Mouse (Mus musculus) stomach, postnatal 0 days (tissue): ENCODE measurements around the gene Mfrp. TPM values are rescaled to one million over a fixed set of nuclear protein-coding genes. Genes with fewer than 3 reads are reported as not detected.

Experiments used
- ATAC-seq: fragments of 200-750 bp; cut with Nextera tagmentation; 2 replicates; pipeline ENCODE4 v1.8.0; 2017; ENCODE audit not compliant: low FRiP score, low TSS enrichment
- DNase-seq: peaks from one replicate; pipeline ENCODE4 v3.0.0-alpha.2; 2016; ENCODE audit warnings: low spot score
- H3K27ac ChIP-seq: fragments of 300-500 bp; sonication (generic); replicated peaks from 2 replicates; pipeline ENCODE4 v1.5.1; 2014; ENCODE audit warnings: mild to moderate bottlenecking, control low read depth
- H3K27me3 ChIP-seq: fragments of 300-500 bp; sonication (generic); 2 replicates; pipeline ENCODE4 v1.6.1; 2014; ENCODE audit warnings: low read length; ENCODE audit not compliant: control insufficient read depth, insufficient read depth
- H3K36me3 ChIP-seq: fragments of 300-500 bp; sonication (generic); 2 replicates; pipeline ENCODE4 v1.6.1; 2014; ENCODE audit warnings: low read length, mixed read lengths; ENCODE audit not compliant: control insufficient read depth, insufficient read depth
- H3K4me1 ChIP-seq: fragments of 300-500 bp; sonication (generic); replicated peaks from 2 replicates; pipeline ENCODE4 v1.6.1; 2014; ENCODE audit warnings: antibody characterized with exemption; ENCODE audit not compliant: control insufficient read depth, insufficient read depth
- H3K4me2 ChIP-seq: fragments of 300-500 bp; sonication (generic); replicated peaks from 2 replicates; pipeline ENCODE4 v1.6.1; 2014; ENCODE audit warnings: low read depth, mild to moderate bottlenecking, control low read depth, moderate library complexity
- H3K4me3 ChIP-seq: fragments of 300-500 bp; sonication (generic); 2 replicates; pipeline ENCODE4 v1.5.1; 2014; ENCODE audit warnings: low read depth, low read length, control low read depth
- H3K9ac ChIP-seq: fragments of 300-500 bp; sonication (generic); 2 replicates; pipeline ENCODE4 v1.6.1; 2014; ENCODE audit warnings: mild to moderate bottlenecking, low read length, control low read depth, mixed read lengths
- H3K9me3 ChIP-seq: fragments of 300-500 bp; sonication (generic); 2 replicates; pipeline ENCODE4 v1.6.1; 2016; ENCODE audit warnings: low read length; ENCODE audit not compliant: control insufficient read depth
- CTCF ChIP-seq: IDR thresholded peaks from 2 replicates; pipeline ENCODE4 v1.5.1; 2016; ENCODE audit warnings: antibody characterized with exemption, low read depth, mild to moderate bottlenecking, moderate library complexity
- EP300 ChIP-seq: optimal IDR thresholded peaks from 2 replicates; pipeline ENCODE3; 2016; ENCODE audit warnings: antibody characterized with exemption
- WGBS: fragments of 180-500 bp; shearing (Covaris S2); extraction: QIAGEN DNeasy Blood & Tissue Kit; methylation state at CpG from one replicate; pipeline ENCODE4 v1.1.7; 2014; 5-methylcytosine and 5-hydroxymethylcytosine counted together
- polyA plus RNA-seq: library from polyadenylated mRNA; unstranded; fragments of >200 nt; fragmentation: Nextera tagmentation; extraction: Ambion mirVana; gene quantifications from 2 replicates; pipeline ENCODE4 v1.2.1, GENCODE M21; 2015

The Mfrp gene
- polyA plus RNA-seq, 1 experiment from 2014 or later = not detected

DNA sequence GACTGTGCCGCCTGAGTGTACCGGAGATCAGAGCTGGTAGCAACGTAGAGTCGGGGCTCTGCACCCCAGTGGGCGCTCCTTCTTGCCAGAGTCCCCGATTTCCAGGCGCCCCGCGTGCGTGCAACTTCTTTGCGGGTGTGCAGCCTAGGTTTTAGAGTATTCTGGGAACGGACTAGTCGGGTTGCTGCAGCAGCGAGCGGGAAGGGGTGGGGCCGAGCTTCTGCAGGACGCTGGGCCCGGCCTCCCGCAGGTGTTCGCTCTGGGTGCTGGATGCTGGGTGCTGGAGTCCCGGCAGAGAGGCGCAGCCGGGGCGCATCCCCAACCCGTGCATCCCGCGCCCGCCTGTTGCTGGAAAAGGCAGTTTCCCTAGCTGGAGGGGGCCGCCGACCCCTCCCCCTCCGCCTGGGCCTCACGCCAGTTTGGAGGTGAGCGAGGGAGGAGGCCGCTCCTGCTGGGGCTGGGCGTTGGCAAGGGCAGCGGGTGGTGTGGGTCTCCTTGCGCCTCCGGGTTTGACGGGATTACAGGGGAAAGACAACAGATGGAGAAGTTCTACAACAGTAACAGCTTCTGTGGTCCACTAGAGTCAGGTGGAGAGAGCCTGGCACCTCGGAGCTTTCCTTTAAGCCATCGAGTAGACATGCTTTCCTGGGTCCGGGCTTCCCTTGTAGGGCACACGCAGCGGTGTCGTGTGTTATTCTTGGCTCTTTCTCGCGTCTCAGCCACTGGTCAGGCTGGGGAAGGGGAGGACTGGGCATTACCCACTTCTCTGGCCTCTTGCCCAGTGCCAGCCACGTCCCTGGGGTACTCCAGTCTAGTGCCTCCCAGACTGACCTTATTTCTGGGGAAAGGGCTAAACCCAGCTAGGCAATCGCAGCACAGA, 33.6 kb downstream of the Mfrp start:
- DNase-seq (peak; percentile 70), ATAC-seq (0 out of 2 replicates have a peak, but pooled peaks have one; percentile 12)
- Histone ChIP-seq H3K36me3 (peaks cover 1% of the 10 kb centered on the region; the same call in 1 of the 2 replicates), H3K4me3 (peak overlapping the region; percentile 65), H3K27ac (peak overlapping the region; percentile 91), H3K27me3 (no peaks in the 10 kb centered on the region), H3K4me2 (peak overlapping the region; percentile 66), H3K9me3 (no peaks in the 10 kb centered on the region), H3K4me1 (peaks cover 10% of the 10 kb centered on the region), H3K9ac (peak overlapping the region; percentile 75)
- TF ChIP-seq CTCF = no peak
- TF ChIP-seq EP300 = no peak
- WGBS = 2% methylated on average over 48 of the region's 49 CpGs

- peak overlapping the region; percentile 66 for H3K4me2 ChIP-seq
- DNase-seq (no peak), ATAC-seq (peak; percentile 23; the same call in 1 of the 2 replicates)
- 0 out of 2 replicates have a peak, but pooled peaks cover 4% of the 10 kb centered on the region for H3K4me1 ChIP-seq
- peak overlapping the region; percentile 65 for H3K4me3 ChIP-seq
- H3K9ac ChIP-seq = peak overlapping the region; percentile 75
- no peaks in the 10 kb centered on the region for H3K27me3 ChIP-seq
- 38% methylated on average over 7 of the region's 7 CpGs for WGBS
- no peak for TF ChIP-seq EP300
- no peak for TF ChIP-seq CTCF
- H3K36me3 ChIP-seq = peaks cover 2% of the 10 kb centered on the region; the same call in 1 of the 2 replicates
- H3K9me3 ChIP-seq = no peaks in the 10 kb centered on the region
- H3K27ac ChIP-seq = peak overlapping the region; percentile 91
Measured at GRCm38 (mm10) chr9:44135731-44136411, 34.3 kb downstream of the Mfrp start.

DNA sequence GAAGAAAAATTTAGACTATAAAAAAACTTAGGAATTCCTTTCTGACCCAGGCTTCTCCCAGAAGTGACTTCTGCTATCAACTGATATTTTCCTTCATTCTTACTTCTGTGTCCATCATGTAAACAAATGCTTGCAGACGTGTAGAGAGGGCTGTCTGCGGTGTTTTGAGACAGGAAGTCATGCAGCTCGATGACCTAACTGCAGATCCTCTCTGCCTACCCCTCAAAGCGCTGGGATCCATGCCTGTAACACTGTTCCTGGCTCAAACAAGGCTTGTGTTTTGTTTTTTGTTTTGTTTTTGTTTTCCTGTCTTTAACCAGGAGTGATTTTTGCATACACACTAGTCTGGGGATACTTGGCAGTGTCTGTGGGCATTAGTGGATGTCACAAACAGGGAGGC, 36.3 kb downstream of the Mfrp start:
- H3K4me1 ChIP-seq = peaks cover 4% of the 10 kb centered on the region; the same call in 1 of the 2 replicates
- DNase-seq (no peak), ATAC-seq (no peak)
- no peaks in the 10 kb centered on the region for H3K27me3 ChIP-seq
- H3K36me3 ChIP-seq = peaks cover 2% of the 10 kb centered on the region; the same call in 1 of the 2 replicates
- H3K27ac ChIP-seq = no peak overlapping the region
- H3K9ac ChIP-seq = no peak overlapping the region
- no peak overlapping the region for H3K4me3 ChIP-seq
- H3K9me3 ChIP-seq = no peaks in the 10 kb centered on the region
- no peak overlapping the region for H3K4me2 ChIP-seq
- WGBS = 56% methylated on average over 4 of the region's 4 CpGs
- no peak for TF ChIP-seq CTCF
- TF ChIP-seq EP300 = no peak

GRCm38 (mm10) chr9:44141951-44142350, 40.4 kb downstream of the Mfrp start:
- TF ChIP-seq CTCF (no peak), EP300 (no peak)
- no peaks in the 10 kb centered on the region for H3K9me3 ChIP-seq
- H3K9ac ChIP-seq = no peak overlapping the region
- ATAC-seq (no peak), DNase-seq (no peak)
- no peaks in the 10 kb centered on the region for H3K27me3 ChIP-seq
- WGBS = 71% methylated on average over 5 of the region's 5 CpGs
- no peak overlapping the region for H3K4me3 ChIP-seq
- no peaks in the 10 kb centered on the region; the same call in 1 of the 2 replicates for H3K4me1 ChIP-seq
- H3K27ac ChIP-seq = 0 out of 2 replicates have a peak overlapping the region, but pooled peaks have one; percentile 0
- no peak overlapping the region for H3K4me2 ChIP-seq
- H3K36me3 ChIP-seq = 0 out of 2 replicates have a peak, but pooled peaks cover 2% of the 10 kb centered on the region

GRCm38 (mm10) chr9:44143421-44143820, 41.9 kb downstream of the Mfrp start:
- Histone ChIP-seq H3K4me1 (no peaks in the 10 kb centered on the region; the same call in 1 of the 2 replicates), H3K4me3 (no peak overlapping the region), H3K9ac (no peak overlapping the region), H3K4me2 (no peak overlapping the region), H3K36me3 (0 out of 2 replicates have a peak, but pooled peaks cover 2% of the 10 kb centered on the region), H3K9me3 (no peaks in the 10 kb centered on the region), H3K27me3 (no peaks in the 10 kb centered on the region), H3K27ac (peak overlapping the region; percentile 61; the same call in 1 of the 2 replicates)
- DNase-seq (no peak), ATAC-seq (no peak)
- TF ChIP-seq CTCF = no peak
- TF ChIP-seq EP300 = no peak
- 69% methylated on average over 5 of the region's 5 CpGs for WGBS
